Mouse (Mus musculus) right cerebral cortex, adult 2 months (tissue): ENCODE measurements around the gene Gm20388.

ENCODE experiments used
- DNase-seq, 2 experiments: peaks; one replicate each; pipeline ENCODE4 v3.0.0; 2021 to 2022; ENCODE audit warnings: low spot score in 2 of 2

Gene Gm20388

DNA sequence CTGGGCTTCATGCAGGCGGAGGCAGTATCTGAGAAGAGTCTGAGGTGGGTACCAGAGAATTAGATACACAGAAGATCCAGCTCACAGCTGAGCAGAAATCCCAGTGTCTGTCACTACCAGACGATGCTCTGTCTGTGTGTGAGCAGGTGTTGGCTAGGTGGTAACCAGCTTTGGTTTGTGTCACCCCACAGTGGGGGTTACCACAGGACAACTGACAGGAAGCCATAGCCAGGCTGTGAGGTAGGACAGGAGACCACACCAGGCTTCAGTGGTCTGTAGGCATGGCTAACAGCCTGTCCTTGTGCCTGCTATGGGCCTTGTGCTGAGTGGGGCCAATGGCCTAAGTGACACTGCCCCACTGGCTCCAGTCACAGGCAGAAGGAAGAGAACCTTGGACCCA is 2204.2 kb downstream of the Gm20388 start:
- DNase-seq, result no peak

DNA sequence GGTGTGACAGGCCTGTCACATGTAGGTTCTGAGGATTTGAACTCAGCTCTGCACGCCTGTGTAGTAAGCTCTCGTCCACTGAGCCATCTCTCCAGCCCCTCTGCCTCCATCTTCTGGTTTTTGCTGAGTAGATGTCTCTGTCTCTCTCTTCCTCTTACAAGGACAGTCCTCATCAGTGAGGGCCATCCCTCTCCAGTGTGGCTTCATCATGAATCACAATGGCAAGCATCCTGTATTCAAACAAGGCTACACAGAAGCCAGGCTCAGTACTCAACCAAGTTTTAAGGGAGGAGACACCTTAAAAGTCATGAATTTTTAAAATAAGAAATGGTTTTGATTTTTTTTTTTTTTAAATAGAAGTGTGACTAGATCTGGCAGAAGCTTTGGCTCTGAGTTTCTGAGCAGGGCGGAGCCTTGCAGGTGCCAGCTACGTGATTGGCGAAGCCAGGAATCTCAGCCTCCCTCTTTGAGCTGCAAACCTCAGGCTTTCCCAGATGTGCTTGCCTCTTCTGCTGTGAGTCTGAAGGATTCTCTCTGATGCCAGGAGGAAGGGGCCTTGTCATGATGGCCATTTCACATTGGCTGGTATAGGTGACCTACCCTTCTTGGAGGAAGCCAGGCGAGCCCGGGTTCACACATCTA is 2206.2 kb downstream of the Gm20388 start:
- DNase-seq, result peak in 1 of 2 experiments; percentile 10

DNA sequence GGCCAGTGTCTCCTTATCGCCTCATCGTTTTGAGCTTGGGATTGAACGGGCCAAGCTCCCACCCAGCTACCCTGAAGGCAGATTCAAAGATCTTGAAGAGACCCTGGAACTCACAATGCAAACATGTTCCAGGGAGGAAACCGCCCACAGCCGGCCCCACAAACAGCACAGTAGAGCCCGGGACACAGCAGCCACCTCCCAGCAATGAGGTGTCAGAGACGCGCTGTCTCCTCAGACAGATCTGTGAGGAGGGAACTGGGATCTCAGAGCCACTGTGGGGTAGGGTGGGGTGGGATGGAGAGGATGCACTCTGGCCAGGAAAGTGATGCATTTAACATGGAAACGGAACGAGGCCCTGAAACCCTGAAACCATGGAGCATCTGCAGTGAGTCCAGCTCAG is 2207.5 kb downstream of the Gm20388 start:
- DNase-seq, result no peak

DNA sequence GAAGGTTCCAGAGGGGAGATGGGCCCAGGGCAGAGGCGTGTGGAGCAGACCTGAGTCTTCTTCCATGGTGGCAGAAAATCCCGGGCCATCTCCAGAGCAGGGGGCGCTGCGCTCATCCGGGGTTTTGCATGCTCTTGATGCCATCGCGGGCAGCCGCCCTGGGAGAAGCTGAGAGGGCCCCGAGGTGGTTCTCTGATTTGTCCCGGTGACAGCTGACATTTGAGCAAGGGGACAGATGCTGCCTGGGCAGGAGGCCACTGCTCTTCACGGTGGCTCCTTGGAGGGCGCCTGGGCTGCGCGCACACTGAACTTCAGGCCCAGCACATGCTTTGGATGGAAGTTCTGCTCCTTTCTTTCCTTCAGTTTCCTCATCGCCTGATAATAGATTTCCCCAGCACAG is 2207.9 kb downstream of the Gm20388 start:
- no peak for DNase-seq

DNA sequence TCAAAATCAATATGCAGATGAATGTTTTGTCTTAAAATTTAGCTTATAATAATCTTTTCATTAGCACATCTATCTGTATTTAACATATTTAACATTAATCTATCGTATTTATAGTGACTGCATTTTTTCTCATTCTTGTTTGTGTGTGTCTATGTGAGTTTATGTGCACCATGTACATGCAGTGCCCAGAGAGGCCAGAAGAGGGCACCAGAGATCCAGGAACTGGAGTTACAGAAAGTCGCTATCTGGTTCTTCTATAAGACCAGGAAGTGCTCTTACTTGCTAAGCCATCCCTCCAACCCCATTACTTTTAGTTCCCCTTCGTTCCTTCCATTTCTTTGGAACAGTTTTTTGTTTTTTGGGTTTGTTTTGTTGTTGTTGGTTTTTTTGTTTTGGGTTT is 2213.7 kb downstream of the Gm20388 start:
- DNase-seq, result no peak

DNA sequence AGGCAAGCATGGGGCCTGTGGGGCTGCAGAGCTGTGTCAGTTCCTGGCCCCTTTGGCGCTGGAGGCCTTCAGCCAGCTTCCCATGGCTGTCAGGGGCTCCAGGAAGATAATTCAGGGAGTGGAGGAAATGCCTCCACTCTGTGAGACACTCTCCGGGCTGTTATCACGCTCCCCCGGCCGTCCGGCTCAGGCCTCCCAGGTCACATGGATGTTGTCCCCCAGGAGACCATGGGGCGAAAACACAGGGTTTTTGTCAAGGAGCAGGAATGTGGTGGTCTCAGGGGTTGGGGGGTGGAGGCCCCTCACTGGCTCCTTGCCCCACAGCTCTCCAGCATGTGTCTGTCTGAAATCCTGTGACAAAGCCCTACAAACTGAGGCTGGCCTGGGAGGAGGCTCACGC is 2216.0 kb downstream of the Gm20388 start:
- DNase-seq, result no peak

DNA sequence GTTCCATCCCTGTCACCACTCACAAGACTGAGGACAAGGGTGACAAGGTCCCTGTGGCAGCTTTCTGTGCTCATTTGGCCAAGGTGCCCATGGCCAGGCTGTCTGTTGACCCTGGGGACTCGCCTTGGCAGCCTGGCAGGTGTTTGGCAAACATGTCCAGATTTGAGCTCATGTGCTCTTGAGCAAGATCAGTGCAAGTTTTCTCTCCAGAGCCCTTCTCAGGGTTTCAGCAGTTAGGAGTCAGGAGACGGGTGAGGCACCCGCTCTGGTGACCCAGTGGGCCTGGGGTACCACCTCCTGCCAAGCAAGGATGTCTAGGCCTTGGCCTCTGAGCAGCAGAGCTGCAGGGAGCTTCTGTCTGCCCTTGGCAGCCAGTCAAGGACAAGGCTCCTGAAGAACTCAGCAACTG is 2223.5 kb downstream of the Gm20388 start:
- no peak for DNase-seq

DNA sequence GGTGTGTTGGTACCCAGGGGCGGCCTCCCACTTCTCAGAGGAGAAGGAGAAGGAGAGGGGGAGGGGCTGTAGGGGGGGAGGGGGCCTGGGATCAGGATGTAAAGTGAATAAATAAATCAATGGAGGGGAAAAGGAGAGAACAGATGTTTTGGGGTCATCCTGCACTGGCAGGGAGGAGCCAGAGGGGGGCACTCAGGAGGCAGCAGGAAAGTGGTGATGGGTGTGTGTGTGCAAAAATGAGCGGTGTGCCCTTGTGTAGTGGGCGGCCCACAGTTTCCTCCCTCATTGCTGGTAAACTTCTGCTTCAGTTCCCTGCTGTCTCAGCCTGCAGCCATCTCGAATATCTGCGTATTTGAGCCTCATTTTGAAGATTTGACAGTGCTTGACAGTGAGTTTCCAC is 2224.9 kb downstream of the Gm20388 start:
- DNase-seq, result peak; percentile 34 to 40

DNA sequence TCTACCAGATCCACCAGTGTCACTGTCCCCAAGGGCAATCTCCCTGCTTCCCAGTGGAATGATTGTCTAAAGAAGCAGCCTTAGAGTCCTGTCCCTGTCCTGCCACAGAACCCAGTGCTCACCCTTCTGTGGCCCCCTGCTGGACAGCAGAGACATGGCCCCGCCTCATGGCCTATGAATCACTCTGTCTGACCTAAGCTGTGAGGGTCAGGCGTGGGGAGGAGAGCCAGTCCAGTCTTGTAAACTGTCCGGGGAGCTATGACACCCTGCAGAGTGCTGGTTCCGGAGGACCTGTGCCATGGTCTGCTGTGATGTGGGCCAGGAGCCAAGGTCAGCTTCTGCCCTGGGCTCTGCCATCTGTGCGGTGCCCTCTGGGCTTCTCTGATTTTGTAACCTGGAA is 2229.1 kb downstream of the Gm20388 start:
- DNase-seq, result peak in 1 of 2 experiments; percentile 18

DNA sequence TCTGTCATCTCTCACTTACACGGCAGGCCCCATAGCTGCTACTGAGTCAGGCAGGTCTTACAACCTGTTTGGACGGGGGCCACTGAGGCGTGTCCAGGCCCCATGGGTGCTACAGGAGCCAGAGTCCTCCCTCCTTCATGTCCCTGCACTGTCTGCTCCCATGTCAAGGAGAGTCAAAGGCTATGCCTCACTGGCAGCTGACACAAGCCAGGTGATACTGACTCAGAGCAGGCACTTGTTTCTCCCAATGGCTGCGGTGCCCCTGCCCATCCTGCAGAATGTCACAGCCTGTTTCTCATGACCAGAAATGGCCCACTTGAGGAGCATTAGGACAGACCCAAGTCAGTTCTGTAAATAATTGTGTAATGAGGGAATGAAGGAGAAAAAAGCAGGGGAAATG is 2229.8 kb downstream of the Gm20388 start:
- DNase-seq, result no peak

DNA sequence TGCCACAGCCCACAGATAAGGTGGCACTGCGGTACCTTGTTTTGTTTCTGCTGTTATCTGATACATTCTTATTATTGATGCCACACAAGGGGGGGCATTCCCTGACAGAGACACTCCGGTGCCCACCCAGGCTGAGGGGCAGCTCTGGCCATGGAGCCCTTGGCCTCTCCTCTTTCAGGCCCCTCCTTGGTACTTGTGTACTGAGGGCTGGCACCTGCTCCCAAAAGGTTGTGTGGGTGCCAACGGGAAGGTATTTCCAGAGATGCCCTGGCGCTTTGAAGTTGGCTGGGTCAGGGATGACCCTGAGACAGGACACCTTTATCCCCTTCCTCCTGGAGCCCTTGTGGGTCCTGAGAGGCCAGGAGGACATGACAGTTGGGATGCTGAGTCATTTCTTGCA is 2231.8 kb downstream of the Gm20388 start:
- DNase-seq, result no peak

DNA sequence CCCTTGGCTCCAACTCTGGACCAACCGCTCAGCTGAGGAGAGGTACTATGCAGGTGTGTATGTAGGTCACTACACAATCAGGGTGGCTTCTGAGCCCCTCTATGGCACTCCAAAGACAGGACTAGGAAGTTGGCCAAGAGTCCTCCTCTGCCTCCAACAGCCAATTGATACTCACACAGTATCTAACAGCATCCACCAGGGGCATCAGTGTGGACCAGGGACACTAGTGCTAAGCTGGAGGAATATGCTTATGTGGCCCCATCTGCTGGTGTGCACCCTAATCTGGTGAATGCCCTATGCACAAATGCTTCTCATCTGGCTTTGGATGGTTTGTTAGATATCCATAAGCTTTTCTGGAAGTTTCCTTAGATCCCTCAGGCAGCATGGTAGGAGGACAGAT is 2232.6 kb downstream of the Gm20388 start:
- no peak for DNase-seq

DNA sequence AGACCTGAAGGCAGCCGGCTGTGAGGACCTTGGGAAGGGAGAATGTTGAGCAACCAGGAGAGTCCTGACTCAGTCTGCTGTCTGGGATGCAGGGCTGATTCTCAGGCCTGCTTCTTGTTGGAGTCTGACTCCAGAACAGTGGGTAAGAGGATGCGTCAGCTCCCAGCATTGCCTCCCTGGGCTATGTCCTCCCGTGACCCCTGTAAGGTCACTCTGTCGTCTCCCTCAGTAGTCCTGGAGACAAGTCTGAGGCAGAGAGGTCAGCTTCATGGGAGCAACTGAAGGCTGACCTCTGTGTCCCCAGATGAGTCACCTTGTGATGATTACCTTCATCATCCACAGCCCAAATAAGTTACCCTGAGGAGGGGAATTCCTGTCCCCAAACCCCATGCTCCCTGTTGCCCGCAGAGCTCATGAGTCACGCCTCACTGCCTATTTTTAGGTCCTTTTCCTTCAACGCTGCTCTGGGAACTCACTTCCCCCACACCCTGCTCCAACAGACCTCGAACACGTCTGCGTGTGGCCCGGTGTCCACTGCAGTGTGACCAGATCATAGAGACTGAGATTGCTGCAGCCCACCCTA is 2234.2 kb downstream of the Gm20388 start:
- peak; percentile 11 to 26 for DNase-seq

DNA sequence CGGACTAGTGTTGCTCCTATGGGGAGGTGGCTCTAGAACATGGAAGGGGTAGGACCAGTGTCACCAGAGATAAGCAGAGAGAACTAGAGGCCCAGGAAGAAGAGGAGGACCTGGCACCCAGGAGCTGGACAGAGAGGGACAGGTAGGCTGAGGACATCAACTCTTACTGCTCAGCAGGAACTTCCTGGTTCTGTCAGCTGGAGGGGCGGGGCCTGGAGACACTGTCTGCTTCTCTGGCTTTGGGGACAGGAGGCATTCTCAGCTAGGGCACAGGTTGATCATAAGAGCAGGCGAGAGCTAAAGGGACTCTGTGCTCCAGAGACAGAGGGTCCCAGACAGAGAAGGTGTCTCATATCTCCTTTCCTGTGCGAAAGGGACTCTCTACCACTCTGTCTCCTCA is 2238.4 kb downstream of the Gm20388 start:
- no peak for DNase-seq

DNA sequence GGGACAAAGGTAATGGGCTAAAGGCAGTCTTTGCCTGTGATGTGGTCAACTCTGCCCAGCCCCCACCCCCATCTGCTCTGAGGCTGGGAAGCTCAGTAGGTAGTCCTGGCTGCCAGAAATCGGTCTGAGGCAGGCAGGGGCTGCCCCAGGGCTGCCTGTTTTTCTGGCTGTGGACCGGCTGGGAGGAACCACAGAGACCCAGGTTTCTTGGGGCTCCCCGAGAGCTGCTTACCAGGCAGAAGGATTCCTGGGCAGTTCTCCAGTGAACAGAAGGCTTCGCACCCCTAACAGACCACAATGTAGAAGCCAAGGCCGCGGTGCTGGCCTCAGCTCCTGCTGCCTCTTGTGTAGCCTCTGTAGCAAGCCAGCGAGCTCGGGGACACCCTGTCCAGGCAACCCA is 2239.0 kb downstream of the Gm20388 start:
- no peak for DNase-seq

DNA sequence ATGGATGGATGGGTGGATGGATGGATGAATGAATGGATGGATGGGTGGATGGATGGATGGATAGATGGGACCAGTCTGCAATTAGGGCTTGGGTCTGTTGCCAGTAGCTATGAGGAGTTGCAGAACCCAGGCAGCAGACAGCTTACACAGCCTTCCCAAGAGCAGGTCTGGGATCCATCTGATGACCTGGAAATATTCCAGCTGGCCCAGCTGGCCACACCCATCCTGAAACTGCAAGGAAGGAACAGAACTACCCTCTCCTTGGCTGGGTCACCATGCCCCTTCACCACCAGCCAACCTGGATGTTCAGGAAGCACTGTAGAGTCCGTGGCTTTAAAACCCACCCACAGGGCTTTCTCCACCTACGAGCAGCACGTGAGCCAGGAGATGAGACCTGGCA is 2240.9 kb downstream of the Gm20388 start:
- no peak for DNase-seq

DNA sequence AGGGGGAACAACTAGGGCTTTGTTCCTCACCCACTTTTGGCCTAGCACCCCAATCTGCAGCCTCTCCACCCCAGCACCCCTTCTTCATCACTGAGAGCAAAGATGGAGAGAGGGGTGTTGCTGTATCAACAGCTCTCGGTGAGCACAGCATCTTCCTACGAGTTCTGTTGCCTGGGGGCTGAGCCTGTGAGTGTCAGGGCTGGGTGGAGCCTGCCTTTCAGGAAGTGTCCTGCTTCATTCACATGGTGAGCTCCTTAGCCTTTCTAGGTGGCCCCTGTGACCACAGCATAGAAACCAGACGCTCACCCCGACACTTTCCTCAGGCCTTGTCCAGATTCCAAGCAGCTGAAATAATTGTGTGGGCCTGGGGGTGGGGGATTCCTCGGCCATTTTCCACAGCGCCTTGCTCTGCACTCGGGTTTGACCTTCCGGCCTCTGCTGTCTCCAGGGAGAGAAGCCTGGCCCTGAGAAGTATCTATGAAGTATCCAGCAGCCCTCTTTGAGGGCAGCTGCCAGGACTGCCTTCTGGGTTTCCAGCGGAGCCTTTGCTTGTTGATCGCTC is 2244.5 kb downstream of the Gm20388 start:
- no peak for DNase-seq

DNA sequence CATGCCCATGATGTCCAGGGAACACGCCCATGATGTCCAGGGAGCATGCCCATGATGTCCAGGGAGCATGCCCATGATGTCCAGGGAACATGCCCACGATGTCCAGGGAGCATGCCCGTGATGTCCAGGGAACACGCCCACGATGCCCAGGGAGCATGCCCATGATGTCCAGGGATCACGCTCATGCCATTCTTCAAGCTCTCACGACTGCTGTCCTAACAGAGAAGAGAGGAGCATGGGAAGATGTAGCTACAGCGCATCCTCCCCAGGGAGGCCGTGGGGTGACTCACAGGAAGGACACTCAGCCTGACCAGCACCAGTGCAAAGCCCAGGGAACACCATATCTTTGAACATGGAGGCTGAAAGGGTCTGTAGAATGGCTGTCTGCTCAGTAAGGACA is 2245.3 kb downstream of the Gm20388 start:
- no peak for DNase-seq

DNA sequence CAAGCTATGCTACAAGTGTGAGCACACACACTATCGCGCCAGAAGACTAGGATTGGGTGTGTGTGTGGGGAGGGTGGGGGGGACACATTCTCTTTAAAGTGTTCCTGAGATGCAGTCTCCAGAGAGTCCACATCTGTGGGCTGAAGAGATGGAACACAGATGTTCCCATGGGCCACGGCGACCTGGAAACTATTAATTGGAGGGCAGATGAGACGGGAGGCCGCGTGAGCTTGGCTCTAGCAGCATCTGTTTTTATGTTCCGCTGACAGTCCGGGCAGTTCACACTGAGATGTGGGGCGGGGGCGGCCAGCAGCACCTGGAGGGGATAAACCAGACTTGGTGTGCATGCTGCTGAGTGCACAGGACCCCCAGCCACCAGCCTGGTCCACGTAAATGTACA is 2247.0 kb downstream of the Gm20388 start:
- no peak for DNase-seq

DNA sequence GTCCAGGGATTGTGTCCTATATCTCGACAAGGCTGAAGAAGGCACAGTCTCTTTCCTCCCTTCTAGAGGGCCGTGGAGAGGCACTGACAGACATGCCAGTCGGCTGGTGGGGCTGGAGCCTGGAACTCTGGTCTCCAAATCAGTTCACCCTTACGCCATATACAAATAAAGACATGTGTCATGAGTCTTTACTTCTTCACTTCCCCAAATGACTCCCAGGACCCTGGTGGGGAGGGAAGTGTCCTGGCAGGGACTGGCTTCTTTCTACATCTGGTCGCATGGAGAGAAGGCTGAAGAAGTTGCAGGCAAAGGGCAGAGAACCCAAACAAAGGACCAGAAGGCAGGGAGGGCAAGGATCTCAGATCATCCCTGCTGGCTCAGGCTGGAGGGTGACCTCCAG is 2249.5 kb downstream of the Gm20388 start:
- DNase-seq, result no peak

DNA sequence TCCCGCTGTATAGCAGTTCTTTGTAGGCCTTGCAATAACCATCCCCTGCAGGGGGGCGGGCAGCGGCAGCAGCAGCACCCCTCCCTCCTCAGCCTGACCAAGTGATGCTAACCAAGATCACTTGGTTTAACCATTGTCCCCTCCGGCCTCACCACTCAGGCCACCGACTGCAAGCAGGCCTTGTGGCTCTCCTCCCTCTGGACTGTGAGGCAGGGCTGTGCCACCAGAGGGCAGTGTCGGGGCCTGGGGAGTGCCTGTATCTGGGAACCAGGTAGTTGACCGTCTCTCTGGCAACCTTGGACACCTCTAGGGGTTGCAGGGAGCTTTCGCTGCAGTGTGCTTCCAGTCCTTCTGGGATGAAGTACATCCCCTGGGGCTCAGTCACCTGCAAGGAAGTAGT is 2252.4 kb downstream of the Gm20388 start:
- peak; percentile 57 to 77 for DNase-seq

DNA sequence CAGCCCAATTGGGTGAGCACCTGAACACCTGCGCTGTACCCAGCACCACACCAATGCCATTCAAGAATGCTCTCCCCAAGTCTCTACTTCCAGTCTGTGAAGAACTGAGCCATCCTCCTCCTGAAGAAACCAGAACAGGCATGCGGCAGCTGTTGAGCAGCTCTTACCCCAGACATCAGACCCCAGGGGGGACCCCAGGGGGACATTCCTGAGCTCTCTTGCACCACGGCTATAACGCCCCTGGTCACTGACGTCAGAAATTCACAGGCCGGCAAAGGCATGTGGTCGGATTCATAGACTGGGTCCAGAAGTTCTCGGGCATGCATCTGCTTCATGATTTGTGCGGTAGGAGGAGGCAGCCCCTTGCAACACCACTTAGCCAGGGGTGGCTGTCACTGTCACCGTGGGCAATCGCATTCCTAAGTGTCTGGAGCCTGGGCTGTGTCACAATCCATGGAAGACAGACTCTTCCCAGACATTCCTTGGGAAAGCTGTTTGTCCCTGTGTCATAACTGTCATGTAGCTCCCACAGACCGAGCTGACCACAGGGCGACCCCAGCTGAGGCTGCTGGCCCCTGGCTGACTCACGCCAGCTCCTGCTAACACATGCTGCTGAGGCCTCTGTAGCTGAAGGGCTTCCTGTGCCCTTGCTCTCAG is 2256.7 kb downstream of the Gm20388 start:
- DNase-seq, result no peak

DNA sequence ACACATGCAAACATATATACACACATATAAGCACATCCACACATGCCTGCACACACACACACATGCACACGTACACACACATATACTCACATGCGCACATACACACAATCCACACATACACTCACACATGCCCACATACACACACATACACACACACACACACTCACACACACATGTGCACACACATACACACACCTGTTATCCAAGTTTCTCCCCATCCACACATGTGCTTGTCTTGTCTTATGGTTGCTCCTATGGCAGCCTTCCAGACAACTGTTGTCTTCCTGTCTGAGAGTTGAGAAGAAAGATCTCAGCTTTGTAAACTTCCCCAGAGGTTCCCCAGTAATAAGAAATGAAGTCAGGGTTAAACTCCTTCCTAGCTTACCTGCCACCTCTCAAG is 2258.8 kb downstream of the Gm20388 start:
- DNase-seq, result no peak
